Mouse (Mus musculus) testis, adult 2 months (tissue): Measurements from ENCODE around the gene Tpcn2.

Source experiments
- CTCF ChIP-seq: fragments of 200-500 bp; IDR thresholded peaks from 2 replicates; pipeline ENCODE4 v1.5.1; 2012; ENCODE audit warnings: low read depth, mild to moderate bottlenecking, inconsistent platforms, low read length, moderate library complexity; ENCODE audit not compliant: control insufficient read depth, insufficient read depth, insufficient replicate concordance
- POLR2A ChIP-seq: fragments of 200-500 bp; IDR thresholded peaks from 2 replicates; pipeline ENCODE4 v1.6.1; 2012; ENCODE audit warnings: low read depth, mild to moderate bottlenecking, inconsistent platforms, low read length, moderate library complexity; ENCODE audit not compliant: control insufficient read depth

- TF ChIP-seq CTCF: no peak
- TF ChIP-seq POLR2A: no peak
Measured at GRCm38 (mm10) chr7:145221841-145222689, 61.7 kb downstream of the Tpcn2 start.
